Mouse (Mus musculus) lung, embryonic 15.5 days (tissue): ENCODE results near the gene Nxpe4. TPM values are rescaled to one million over a fixed set of nuclear protein-coding genes. Genes with fewer than 3 reads are reported as not detected.
"Not testable (repeated sequence)": the region's sequence is repeated elsewhere in the genome, so short reads cannot be mapped to it uniquely, and the experiment has no call there.

Source experiments
- ATAC-seq: fragments of 200-750 bp; cut with Nextera tagmentation; 2 replicates; pipeline ENCODE4 v1.8.0; 2017; ENCODE audit warnings: moderate number of reproducible peaks, borderline replicate concordance; ENCODE audit not compliant: low FRiP score, low TSS enrichment; ENCODE audit errors: extremely low read depth
- H3K27ac ChIP-seq: fragments of 300-500 bp; sonication (generic); 2 replicates; pipeline ENCODE4 v1.5.1; 2015; ENCODE audit warnings: moderate library complexity, mild to moderate bottlenecking, inconsistent platforms
- H3K27me3 ChIP-seq: fragments of 300-500 bp; sonication (generic); 2 replicates; pipeline ENCODE4 v1.6.1; 2015; ENCODE audit warnings: inconsistent platforms
- H3K36me3 ChIP-seq: fragments of 300-500 bp; sonication (generic); 2 replicates; pipeline ENCODE4 v1.6.1; 2015; ENCODE audit warnings: inconsistent platforms
- H3K4me1 ChIP-seq: fragments of 300-500 bp; sonication (generic); 2 replicates; pipeline ENCODE4 v1.6.1; 2015; ENCODE audit warnings: inconsistent platforms
- H3K4me2 ChIP-seq: fragments of 300-500 bp; sonication (generic); 2 replicates; pipeline ENCODE4 v1.6.1; 2015; ENCODE audit warnings: inconsistent platforms, mild to moderate bottlenecking, moderate library complexity
- H3K4me3 ChIP-seq: fragments of 300-500 bp; sonication (generic); 2 replicates; pipeline ENCODE4 v1.5.1; 2015; ENCODE audit warnings: mild to moderate bottlenecking, inconsistent platforms
- H3K9ac ChIP-seq: fragments of 300-500 bp; sonication (generic); 2 replicates; pipeline ENCODE4 v1.6.1; 2015; ENCODE audit warnings: inconsistent platforms
- H3K9me3 ChIP-seq: fragments of 300-500 bp; sonication (generic); 2 replicates; pipeline ENCODE4 v1.6.1; 2016; ENCODE audit warnings: inconsistent platforms
- WGBS: fragments of 180-500 bp; shearing (Covaris S2); methylation state at CpG from one replicate; pipeline ENCODE4 v1.1.7; 2015; 5-methylcytosine and 5-hydroxymethylcytosine counted together
- polyA plus RNA-seq: library from polyadenylated mRNA; unstranded; fragments of >200 nt; fragmentation: Nextera tagmentation; extraction: Ambion mirVana; gene quantifications from 2 replicates; pipeline ENCODE4 v1.2.1, GENCODE M21; 2015

Nxpe4 gene
- 6.7 and 7.1 TPM in 2 replicates for polyA plus RNA-seq

- peak within 1 kb of the TSS; percentile 46 for H3K4me3 ChIP-seq
- no peaks in the 10 kb centered on the region for H3K36me3 ChIP-seq
- H3K27ac ChIP-seq: no peak within 1 kb of the TSS
- H3K4me2 ChIP-seq: peak within 1 kb of the TSS; percentile 56
- no peaks in the 10 kb centered on the region for H3K9me3 ChIP-seq
- ATAC-seq: peak; percentile 46; the same call in 1 of the 2 replicates
- 0 out of 2 replicates have a peak within 1 kb of the TSS, but pooled peaks have one; percentile 26 for H3K9ac ChIP-seq
- H3K27me3 ChIP-seq: no peaks in the 10 kb centered on the region
- 29% methylated on average over 12 of the region's 12 CpGs for WGBS
- H3K4me1 ChIP-seq: peaks cover 8% of the 10 kb centered on the region; the same call in 1 of the 2 replicates
Measured at GRCm38 (mm10) chr9:48161505-48162192, at the start of gene Nxpe4. Gene Nxpe4, plus strand, starts transcription at chr9:48162023.

- Histone ChIP-seq H3K9ac (no peak overlapping the region), H3K27me3 (no peaks in the 10 kb centered on the region), H3K4me3 (no peak overlapping the region), H3K9me3 (no peaks in the 10 kb centered on the region), H3K27ac (no peak overlapping the region), H3K36me3 (no peaks in the 10 kb centered on the region), H3K4me1 (no peaks in the 10 kb centered on the region), H3K4me2 (no peak overlapping the region)
- no peak for ATAC-seq
- WGBS: 18% methylated on average over 3 of the region's 3 CpGs
Measured at GRCm38 (mm10) chr9:48126815-48127214, 35.0 kb upstream of the Nxpe4 start.

GRCm38 (mm10) chr9:48137507-48137906, 24.3 kb upstream of the Nxpe4 start:
- no peaks in the 10 kb centered on the region for H3K4me1 ChIP-seq
- no peaks in the 10 kb centered on the region for H3K36me3 ChIP-seq
- no peak overlapping the region for H3K9ac ChIP-seq
- no peaks in the 10 kb centered on the region for H3K27me3 ChIP-seq
- H3K27ac ChIP-seq: no peak overlapping the region
- H3K4me3 ChIP-seq: no peak overlapping the region
- no peak overlapping the region for H3K4me2 ChIP-seq
- no peak for ATAC-seq
- WGBS: 9% methylated on average over 3 of the region's 3 CpGs
- H3K9me3 ChIP-seq: no peaks in the 10 kb centered on the region

GRCm38 (mm10) chr9:48140485-48141411, 21.1 kb upstream of the Nxpe4 start:
- no peaks in the 10 kb centered on the region for H3K4me1 ChIP-seq
- H3K9me3 ChIP-seq: no peaks in the 10 kb centered on the region
- no peak overlapping the region for H3K4me3 ChIP-seq
- H3K9ac ChIP-seq: no peak overlapping the region
- H3K27me3 ChIP-seq: no peaks in the 10 kb centered on the region
- H3K36me3 ChIP-seq: no peaks in the 10 kb centered on the region
- ATAC-seq: no peak
- H3K4me2 ChIP-seq: no peak overlapping the region
- 51% methylated on average over 8 of the region's 8 CpGs for WGBS
- H3K27ac ChIP-seq: no peak overlapping the region

- Histone ChIP-seq H3K4me1 (no peaks in the 10 kb centered on the region), H3K4me3 (no peak overlapping the region), H3K9me3 (no peaks in the 10 kb centered on the region), H3K9ac (no peak overlapping the region), H3K27me3 (no peaks in the 10 kb centered on the region), H3K27ac (no peak overlapping the region), H3K36me3 (no peaks in the 10 kb centered on the region), H3K4me2 (no peak overlapping the region)
- ATAC-seq: no peak
- 72% methylated on average over 6 of the region's 6 CpGs for WGBS
Measured at GRCm38 (mm10) chr9:48142646-48143045, 19.2 kb upstream of the Nxpe4 start.

- no peaks in the 10 kb centered on the region for H3K9me3 ChIP-seq
- no peaks in the 10 kb centered on the region for H3K27me3 ChIP-seq
- no peaks in the 10 kb centered on the region for H3K36me3 ChIP-seq
- no peak overlapping the region for H3K9ac ChIP-seq
- H3K4me2 ChIP-seq: no peak overlapping the region
- H3K4me3 ChIP-seq: no peak overlapping the region
- H3K4me1 ChIP-seq: no peaks in the 10 kb centered on the region
- ATAC-seq: no peak
- no peak overlapping the region for H3K27ac ChIP-seq
- 74% methylated on average over 3 of the region's 3 CpGs for WGBS
Measured at GRCm38 (mm10) chr9:48146761-48147160, 15.1 kb upstream of the Nxpe4 start.

- not testable (repeated sequence) for H3K4me2 ChIP-seq, H3K9ac ChIP-seq, H3K4me1 ChIP-seq, H3K36me3 ChIP-seq, ATAC-seq, H3K27me3 ChIP-seq, H3K27ac ChIP-seq, H3K4me3 ChIP-seq, H3K9me3 ChIP-seq
- 49% methylated on average over 6 of the region's 6 CpGs for WGBS
Measured at GRCm38 (mm10) chr9:48166531-48166930, 4.7 kb downstream of the Nxpe4 start.

GRCm38 (mm10) chr9:48176764-48177163, 14.9 kb downstream of the Nxpe4 start:
- ATAC-seq: no peak
- WGBS: 41% methylated on average over 1 of the region's 1 CpGs
- Histone ChIP-seq H3K27ac (no peak overlapping the region), H3K27me3 (no peaks in the 10 kb centered on the region), H3K9me3 (no peaks in the 10 kb centered on the region), H3K4me3 (no peak overlapping the region), H3K4me1 (no peaks in the 10 kb centered on the region), H3K9ac (no peak overlapping the region), H3K4me2 (no peak overlapping the region), H3K36me3 (no peaks in the 10 kb centered on the region)

- no peaks in the 10 kb centered on the region for H3K4me1 ChIP-seq
- no peak overlapping the region for H3K4me3 ChIP-seq
- H3K4me2 ChIP-seq: no peak overlapping the region
- no peaks in the 10 kb centered on the region for H3K9me3 ChIP-seq
- H3K36me3 ChIP-seq: no peaks in the 10 kb centered on the region
- 84% methylated on average over 7 of the region's 7 CpGs for WGBS
- H3K9ac ChIP-seq: no peak overlapping the region
- H3K27me3 ChIP-seq: no peaks in the 10 kb centered on the region
- H3K27ac ChIP-seq: no peak overlapping the region
- ATAC-seq: no peak
Measured at GRCm38 (mm10) chr9:48181300-48181699, 19.5 kb downstream of the Nxpe4 start.

GRCm38 (mm10) chr9:48182718-48183414, 21.0 kb downstream of the Nxpe4 start:
- H3K4me3 ChIP-seq: no peak overlapping the region
- no peaks in the 10 kb centered on the region for H3K36me3 ChIP-seq
- no peak overlapping the region for H3K27ac ChIP-seq
- H3K4me2 ChIP-seq: no peak overlapping the region
- H3K9me3 ChIP-seq: no peaks in the 10 kb centered on the region
- no peaks in the 10 kb centered on the region for H3K27me3 ChIP-seq
- WGBS: 57% methylated on average over 7 of the region's 7 CpGs
- no peak for ATAC-seq
- H3K9ac ChIP-seq: no peak overlapping the region
- no peaks in the 10 kb centered on the region for H3K4me1 ChIP-seq

- no peaks in the 10 kb centered on the region for H3K27me3 ChIP-seq
- WGBS: 70% methylated on average over 7 of the region's 7 CpGs
- no peak overlapping the region for H3K9ac ChIP-seq
- no peak overlapping the region for H3K4me2 ChIP-seq
- H3K9me3 ChIP-seq: no peaks in the 10 kb centered on the region
- H3K4me3 ChIP-seq: no peak overlapping the region
- no peak for ATAC-seq
- H3K4me1 ChIP-seq: no peaks in the 10 kb centered on the region
- H3K27ac ChIP-seq: no peak overlapping the region
- no peaks in the 10 kb centered on the region for H3K36me3 ChIP-seq
Measured at GRCm38 (mm10) chr9:48184319-48184718, 22.5 kb downstream of the Nxpe4 start.
